Mouse (Mus musculus) hindbrain, embryonic 13.5 days (tissue): ENCODE measurements at regions not wholly inside any gene's neighbourhood (a gene's known extent, or its start where the extent isn't known, plus 50 kb on each side); places are given as distances from the start of the nearest gene placed in this dataset.

ENCODE experiments used
- ATAC-seq: fragments of 200-750 bp; cut with Nextera tagmentation; 2 replicates; pipeline ENCODE4 v1.8.0; 2017; ENCODE audit warnings: moderate TSS enrichment; ENCODE audit not compliant: low FRiP score
- H3K27ac ChIP-seq: fragments of 300-500 bp; sonication (generic); 2 replicates; pipeline ENCODE4 v1.5.1; 2015; ENCODE audit warnings: inconsistent platforms, mild to moderate bottlenecking, moderate library complexity
- H3K27me3 ChIP-seq: fragments of 300-500 bp; sonication (generic); 2 replicates; pipeline ENCODE4 v1.6.1; 2015; ENCODE audit warnings: mild to moderate bottlenecking, inconsistent platforms
- H3K36me3 ChIP-seq: fragments of 300-500 bp; sonication (generic); 2 replicates; pipeline ENCODE4 v1.6.1; 2015; ENCODE audit warnings: mild to moderate bottlenecking, inconsistent platforms
- H3K4me1 ChIP-seq: fragments of 300-500 bp; sonication (generic); replicated peaks from 2 replicates; pipeline ENCODE4 v1.6.1; 2015; ENCODE audit warnings: inconsistent platforms
- H3K4me2 ChIP-seq: fragments of 300-500 bp; sonication (generic); 2 replicates; pipeline ENCODE4 v1.6.1; 2015; ENCODE audit warnings: inconsistent platforms, mild to moderate bottlenecking, moderate library complexity
- H3K4me3 ChIP-seq: fragments of 300-500 bp; sonication (generic); 2 replicates; pipeline ENCODE4 v1.5.1; 2015; ENCODE audit warnings: mild to moderate bottlenecking, inconsistent platforms
- H3K9ac ChIP-seq: fragments of 300-500 bp; sonication (generic); 2 replicates; pipeline ENCODE4 v1.6.1; 2015; ENCODE audit warnings: mild to moderate bottlenecking, inconsistent platforms
- H3K9me3 ChIP-seq: fragments of 300-500 bp; sonication (generic); 2 replicates; pipeline ENCODE4 v1.6.1; 2016; ENCODE audit warnings: inconsistent platforms
- WGBS: fragments of 180-500 bp; shearing (Covaris S2); methylation state at CpG from one replicate; pipeline ENCODE4 v1.1.7; 2015; 5-methylcytosine and 5-hydroxymethylcytosine counted together

DNA sequence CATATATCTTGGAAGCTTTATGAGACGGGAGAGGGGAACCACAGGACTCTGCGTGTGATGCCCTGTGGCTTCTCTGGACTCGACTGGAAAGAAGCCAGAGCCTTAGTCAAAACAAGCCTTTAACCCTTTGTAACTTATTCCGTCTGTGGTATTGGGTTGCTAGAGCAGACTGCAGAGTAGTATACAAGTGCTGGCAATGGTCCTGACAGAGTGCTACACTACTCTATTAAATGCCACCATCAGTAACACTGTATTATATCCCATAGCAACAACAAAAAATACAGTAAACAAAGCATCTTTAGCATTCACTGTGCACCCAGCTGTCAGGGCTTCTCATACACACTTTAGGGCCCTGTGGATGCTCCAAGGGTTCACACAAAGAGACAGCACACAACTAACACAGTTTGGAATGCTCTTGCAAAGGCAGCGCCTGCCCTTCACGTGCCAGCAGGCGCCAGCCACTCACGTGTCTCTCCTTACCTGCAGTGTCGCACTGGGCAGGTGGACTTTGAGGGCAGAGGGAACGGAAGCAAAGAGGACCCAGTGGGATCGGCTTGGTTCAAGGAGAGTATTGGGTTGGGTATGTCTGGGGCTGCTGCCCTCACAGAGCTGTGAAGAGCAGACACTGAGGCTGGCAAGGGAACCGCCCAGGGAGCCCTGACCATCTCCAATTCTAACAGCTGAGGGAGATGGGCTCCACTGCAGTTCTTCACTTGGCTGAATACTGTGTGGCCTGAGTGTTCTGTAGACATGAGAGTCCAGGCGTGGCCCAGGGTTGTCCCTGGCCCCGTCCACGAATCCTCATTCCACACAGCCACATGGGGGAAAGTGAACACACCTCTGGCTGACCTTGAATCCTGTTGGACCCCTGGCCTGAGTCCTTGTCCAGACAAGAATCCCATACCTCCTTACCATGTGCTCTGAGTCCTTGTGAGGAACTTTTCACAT is 130.3 kb upstream of the Zdhhc25 start:
- Histone ChIP-seq H3K4me2 (no peak overlapping the region), H3K36me3 (no peaks in the 10 kb centered on the region), H3K9me3 (no peaks in the 10 kb centered on the region), H3K9ac (no peak overlapping the region), H3K27ac (no peak overlapping the region), H3K27me3 (0 out of 2 replicates have a peak, but pooled peaks cover 11% of the 10 kb centered on the region), H3K4me1 (peaks cover 29% of the 10 kb centered on the region), H3K4me3 (no peak overlapping the region)
- no peak for ATAC-seq
- WGBS: 83% methylated on average over 15 of the region's 15 CpGs

DNA sequence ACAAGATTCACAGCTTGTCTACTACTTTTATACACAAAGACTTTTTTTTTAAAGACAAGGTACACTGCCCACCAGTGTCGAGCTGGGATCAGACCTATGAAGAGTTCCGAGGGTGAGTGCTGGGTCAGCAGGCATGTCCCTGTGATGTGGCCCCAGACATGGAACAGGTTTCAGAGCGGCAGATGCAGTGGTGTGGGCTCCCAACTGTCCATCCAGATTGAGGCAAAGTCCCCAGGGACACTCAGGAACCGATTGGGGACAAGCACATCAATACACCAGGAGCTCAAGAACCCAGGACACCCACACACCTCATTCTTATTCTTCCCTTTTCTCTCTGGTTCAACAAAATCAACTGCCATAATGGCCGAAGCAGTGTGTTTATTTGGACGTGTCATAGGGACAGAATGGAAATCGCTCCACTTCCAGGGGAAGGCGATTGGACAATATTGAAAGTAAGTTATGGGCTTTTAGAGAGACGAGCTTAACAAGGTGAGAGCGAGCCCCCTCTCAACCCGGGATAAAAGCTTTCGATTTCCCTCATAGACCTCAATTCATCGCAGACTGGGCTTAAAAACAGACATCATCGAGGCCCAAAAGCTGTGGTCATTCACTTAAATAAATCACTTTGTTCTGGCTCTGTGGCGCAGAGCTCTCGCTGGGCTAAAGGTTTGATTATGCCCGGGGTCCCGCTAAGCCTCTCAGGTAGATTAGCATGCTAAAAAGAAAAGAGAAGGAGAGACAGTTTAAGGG is 127.6 kb upstream of the Zdhhc25 start:
- Histone ChIP-seq H3K4me1 (peaks cover 29% of the 10 kb centered on the region), H3K27ac (no peak overlapping the region), H3K4me3 (no peak overlapping the region), H3K9ac (no peak overlapping the region), H3K4me2 (no peak overlapping the region), H3K36me3 (no peaks in the 10 kb centered on the region), H3K27me3 (0 out of 2 replicates have a peak, but pooled peaks cover 3% of the 10 kb centered on the region), H3K9me3 (no peaks in the 10 kb centered on the region)
- 63% methylated on average over 18 of the region's 18 CpGs for WGBS
- no peak for ATAC-seq

GRCm38 (mm10) chr15:88473221-88473620 is 126.9 kb upstream of the Zdhhc25 start:
- no peak overlapping the region for H3K4me3 ChIP-seq
- H3K27me3 ChIP-seq: 0 out of 2 replicates have a peak, but pooled peaks cover 3% of the 10 kb centered on the region
- no peaks in the 10 kb centered on the region for H3K9me3 ChIP-seq
- WGBS: 65% methylated on average over 5 of the region's 5 CpGs
- peaks cover 22% of the 10 kb centered on the region for H3K4me1 ChIP-seq
- H3K9ac ChIP-seq: no peak overlapping the region
- ATAC-seq: no peak
- no peak overlapping the region for H3K4me2 ChIP-seq
- H3K27ac ChIP-seq: 0 out of 2 replicates have a peak overlapping the region, but pooled peaks have one; percentile 5
- H3K36me3 ChIP-seq: no peaks in the 10 kb centered on the region

DNA sequence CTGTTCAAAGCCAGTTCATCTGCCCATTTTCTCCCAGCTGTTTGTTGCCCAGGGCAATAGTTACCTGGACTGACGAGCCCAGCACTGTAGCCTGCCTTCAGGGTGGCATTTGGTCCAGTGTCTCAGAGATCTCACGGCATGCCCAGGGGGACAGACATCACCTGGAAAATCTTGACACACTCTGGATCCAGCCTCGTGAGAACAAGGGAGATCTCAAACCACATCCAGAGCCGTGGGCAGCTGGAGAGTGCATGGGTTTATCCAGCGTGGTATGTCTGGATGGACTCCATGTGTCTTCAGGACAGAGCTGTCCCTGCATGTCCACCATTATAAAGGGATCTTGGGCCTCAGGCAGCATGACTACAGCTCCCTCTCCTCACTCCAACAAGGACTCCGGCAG is 116.6 kb upstream of the Zdhhc25 start:
- H3K9ac ChIP-seq: no peak overlapping the region
- 88% methylated on average over 6 of the region's 6 CpGs for WGBS
- H3K9me3 ChIP-seq: no peaks in the 10 kb centered on the region
- ATAC-seq: no peak
- H3K4me1 ChIP-seq: peaks cover 7% of the 10 kb centered on the region; the same call in 1 of the 2 replicates
- H3K4me3 ChIP-seq: no peak overlapping the region
- no peak overlapping the region for H3K4me2 ChIP-seq
- no peaks in the 10 kb centered on the region for H3K36me3 ChIP-seq
- no peak overlapping the region for H3K27ac ChIP-seq
- no peaks in the 10 kb centered on the region for H3K27me3 ChIP-seq

GRCm38 (mm10) chr15:88489715-88490114 is 110.4 kb upstream of the Zdhhc25 start:
- no peak for ATAC-seq
- no peaks in the 10 kb centered on the region for H3K36me3 ChIP-seq
- WGBS: 90% methylated on average over 7 of the region's 7 CpGs

DNA sequence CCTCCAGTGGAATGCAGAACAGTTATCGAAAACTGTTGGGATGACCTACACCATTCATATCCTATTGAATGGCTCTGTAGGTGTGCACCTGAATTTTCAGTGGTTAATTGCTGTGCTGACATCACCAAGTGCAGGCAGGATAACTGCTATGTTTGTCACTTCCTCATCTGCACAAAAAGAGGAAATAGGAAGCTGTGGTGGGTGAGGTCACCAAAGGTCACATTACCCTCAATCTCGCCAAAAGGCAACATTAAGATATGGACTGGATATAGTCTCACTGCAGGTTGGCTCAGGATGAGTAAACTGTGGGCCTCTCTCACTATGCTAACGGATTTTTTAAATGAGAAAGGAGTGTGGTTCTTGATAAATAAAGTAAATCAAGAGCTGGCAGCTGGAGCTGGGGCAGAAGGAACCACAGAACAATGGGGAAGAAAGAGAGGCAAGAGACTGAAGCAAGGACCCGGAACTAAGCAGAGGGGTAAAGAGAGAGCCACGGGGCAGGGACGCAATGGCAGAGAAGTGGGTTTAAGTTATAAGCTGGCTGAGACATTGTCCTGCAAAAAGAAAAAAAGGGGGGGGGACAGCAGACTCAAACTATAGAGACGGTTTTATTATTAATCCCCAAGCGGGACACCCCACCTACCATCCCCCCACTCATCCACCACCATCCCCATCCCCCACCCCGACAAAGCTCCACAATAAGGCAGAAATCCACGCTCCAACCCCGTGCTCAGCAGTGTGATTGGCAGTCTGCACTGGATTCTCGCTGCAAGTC is 109.6 kb upstream of the Zdhhc25 start:
- WGBS: 52% methylated on average over 12 of the region's 12 CpGs
- H3K9me3 ChIP-seq: no peaks in the 10 kb centered on the region
- no peak overlapping the region for H3K27ac ChIP-seq
- H3K27me3 ChIP-seq: no peaks in the 10 kb centered on the region
- no peak overlapping the region; the same call in 1 of the 2 replicates for H3K9ac ChIP-seq
- no peak overlapping the region for H3K4me2 ChIP-seq
- no peaks in the 10 kb centered on the region for H3K36me3 ChIP-seq
- no peak for ATAC-seq
- peaks cover 6% of the 10 kb centered on the region; the same call in 1 of the 2 replicates for H3K4me1 ChIP-seq
- H3K4me3 ChIP-seq: no peak overlapping the region

More at GRCm38 (mm10) chr15:88489715-88490114, 110.4 kb upstream of the Zdhhc25 start:
- Histone ChIP-seq H3K27me3 (no peaks in the 10 kb centered on the region), H3K4me2 (no peak overlapping the region), H3K4me3 (no peak overlapping the region), H3K4me1 (peaks cover 6% of the 10 kb centered on the region; the same call in 1 of the 2 replicates), H3K27ac (no peak overlapping the region), H3K9ac (no peak overlapping the region), H3K9me3 (no peaks in the 10 kb centered on the region)

GRCm38 (mm10) chr15:88491091-88491366 is 109.1 kb upstream of the Zdhhc25 start:
- H3K9me3 ChIP-seq: no peaks in the 10 kb centered on the region
- no peak overlapping the region for H3K4me3 ChIP-seq
- no peaks in the 10 kb centered on the region for H3K36me3 ChIP-seq
- no peak overlapping the region for H3K27ac ChIP-seq
- no peak overlapping the region for H3K4me2 ChIP-seq
- WGBS: 65% methylated on average over 5 of the region's 5 CpGs
- no peak for ATAC-seq
- H3K27me3 ChIP-seq: no peaks in the 10 kb centered on the region
- no peak overlapping the region for H3K9ac ChIP-seq
- H3K4me1 ChIP-seq: peaks cover 6% of the 10 kb centered on the region; the same call in 1 of the 2 replicates

- Histone ChIP-seq H3K4me2 (no peak overlapping the region), H3K27ac (no peak overlapping the region), H3K36me3 (no peaks in the 10 kb centered on the region), H3K9ac (no peak overlapping the region), H3K4me3 (no peak overlapping the region), H3K27me3 (no peaks in the 10 kb centered on the region), H3K4me1 (no peaks in the 10 kb centered on the region), H3K9me3 (no peaks in the 10 kb centered on the region)
- WGBS: 86% methylated on average over 7 of the region's 7 CpGs
- ATAC-seq: no peak
These were observed 102.1 kb upstream of the Zdhhc25 start for GRCm38 (mm10) chr15:88497957-88498356.

DNA sequence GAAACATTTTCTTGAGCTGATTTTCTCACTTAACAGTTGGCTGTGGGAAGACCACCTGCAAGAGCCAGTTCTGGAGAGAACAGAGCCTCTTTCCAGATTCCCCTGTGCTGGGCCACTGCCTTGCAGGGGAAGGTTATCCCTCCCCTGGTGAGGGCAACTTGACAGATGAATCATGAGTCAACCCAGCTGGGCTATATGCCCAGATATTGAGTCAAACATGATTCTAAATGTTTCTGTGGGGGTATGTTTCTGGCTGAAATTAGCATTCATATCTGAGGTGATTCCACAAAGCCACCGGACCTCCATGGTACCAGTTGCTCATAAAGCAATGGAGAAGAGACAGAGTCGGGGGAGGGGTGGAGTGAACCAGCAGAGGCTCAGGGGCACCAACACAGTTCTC is 97.8 kb upstream of the Zdhhc25 start:
- Histone ChIP-seq H3K27me3 (no peaks in the 10 kb centered on the region), H3K27ac (no peak overlapping the region), H3K4me1 (peaks cover 11% of the 10 kb centered on the region; the same call in 1 of the 2 replicates), H3K36me3 (no peaks in the 10 kb centered on the region), H3K4me3 (no peak overlapping the region), H3K4me2 (no peak overlapping the region), H3K9me3 (no peaks in the 10 kb centered on the region), H3K9ac (no peak overlapping the region)
- no peak for ATAC-seq
- WGBS: 96% methylated on average over 2 of the region's 2 CpGs

DNA sequence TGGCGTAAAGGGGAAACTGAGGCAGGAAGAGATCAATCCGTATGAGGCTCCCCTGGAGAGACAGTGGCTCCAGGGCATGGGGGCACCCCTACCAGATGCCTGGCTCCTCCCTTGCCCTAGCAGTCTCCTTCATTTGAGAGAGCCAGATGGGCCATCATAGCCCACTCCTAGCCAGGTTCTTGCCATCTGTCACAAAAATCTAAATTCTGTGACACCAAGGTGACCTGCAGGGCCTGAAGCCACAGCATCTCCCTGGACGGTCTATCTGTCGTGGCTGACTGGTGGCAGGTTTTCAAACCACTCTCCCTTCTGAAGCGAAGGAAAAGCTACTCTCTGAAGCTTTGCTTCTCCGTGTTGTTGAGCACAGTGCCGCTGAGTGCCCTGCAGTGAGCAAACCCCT is 96.2 kb upstream of the Zdhhc25 start:
- Histone ChIP-seq H3K9ac (no peak overlapping the region), H3K9me3 (no peaks in the 10 kb centered on the region), H3K27ac (no peak overlapping the region), H3K4me3 (no peak overlapping the region), H3K36me3 (no peaks in the 10 kb centered on the region), H3K4me2 (no peak overlapping the region), H3K27me3 (0 out of 2 replicates have a peak, but pooled peaks cover 4% of the 10 kb centered on the region), H3K4me1 (peaks cover 11% of the 10 kb centered on the region; the same call in 1 of the 2 replicates)
- no peak for ATAC-seq
- WGBS: 75% methylated on average over 7 of the region's 7 CpGs

- H3K27ac ChIP-seq: no peak overlapping the region
- H3K4me3 ChIP-seq: no peak overlapping the region
- no peak for ATAC-seq
- WGBS: 51% methylated on average over 13 of the region's 13 CpGs
- H3K4me1 ChIP-seq: peaks cover 11% of the 10 kb centered on the region; the same call in 1 of the 2 replicates
- no peaks in the 10 kb centered on the region for H3K9me3 ChIP-seq
- no peak overlapping the region for H3K4me2 ChIP-seq
- H3K9ac ChIP-seq: no peak overlapping the region
- 0 out of 2 replicates have a peak, but pooled peaks cover 4% of the 10 kb centered on the region for H3K27me3 ChIP-seq
- H3K36me3 ChIP-seq: no peaks in the 10 kb centered on the region
These were observed 94.5 kb upstream of the Zdhhc25 start for GRCm38 (mm10) chr15:88505491-88506119.
